Mouse (Mus musculus) brain, embryonic 14.5 days (tissue): Measurements from ENCODE around the gene Apol7c.
"Not testable (repeated sequence)": the region's sequence is repeated elsewhere in the genome, so short reads cannot be mapped to it uniquely, and the experiment has no call there.

Experiments used
- CTCF ChIP-seq: fragments of 200-500 bp; IDR thresholded peaks from 2 replicates; pipeline ENCODE4 v1.5.1; 2012; ENCODE audit warnings: inconsistent platforms, mild to moderate bottlenecking, moderate library complexity, borderline replicate concordance; ENCODE audit not compliant: insufficient read depth, insufficient read length; ENCODE audit errors: extremely low read depth
- POLR2A ChIP-seq: fragments of 200-500 bp; IDR thresholded peaks from 2 replicates; pipeline ENCODE4 v1.6.1; 2012; ENCODE audit warnings: mild to moderate bottlenecking, inconsistent platforms, borderline replicate concordance; ENCODE audit not compliant: poor library complexity, insufficient read depth, insufficient read length, severe bottlenecking; ENCODE audit errors: extremely low read depth

DNA sequence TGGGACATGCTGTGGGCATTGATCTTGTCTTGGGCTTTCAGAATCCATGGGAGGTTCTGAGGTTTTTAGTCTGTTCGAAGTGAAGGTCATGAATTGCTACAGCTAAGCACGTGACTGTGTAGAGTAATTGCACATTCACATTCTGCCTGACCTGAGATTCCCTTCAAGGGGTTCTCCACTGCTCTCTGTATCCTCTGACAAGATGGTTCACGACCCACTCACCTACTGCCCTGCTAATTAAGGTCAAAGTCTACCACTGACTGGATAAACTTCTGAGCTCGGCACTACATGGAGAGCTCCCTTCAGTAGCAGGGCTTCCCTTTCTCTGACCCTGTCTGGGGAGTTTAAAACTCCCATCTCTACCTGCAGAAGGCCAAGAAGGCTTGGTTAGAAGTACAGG, 12.5 kb downstream of the Apol7c start:
- TF ChIP-seq CTCF, POLR2A: not testable (repeated sequence)
